Mouse (Mus musculus): ENCODE data around the gene Mid1. TPM values are rescaled to one million over a fixed set of nuclear protein-coding genes. Genes with fewer than 3 reads are reported as not detected.

The Mid1 gene
- polyA plus RNA-seq, 1 experiment from 2014 or later: 12.8 TPM

GRCm38 (mm10) chrX:169863841-169864240, 178.8 kb downstream of the Mid1 start:
- H3K4me1 ChIP-seq (replicated peaks): no peaks in the 10 kb centered on the region
- H3K9ac ChIP-seq (replicated peaks): no peak overlapping the region
- no peak overlapping the region for H3K27ac ChIP-seq
- H3K36me3 ChIP-seq: no peaks in the 10 kb centered on the region
- H3K4me2 ChIP-seq (replicated peaks): no peak overlapping the region
- H3K27me3 ChIP-seq: peaks cover 17% of the 10 kb centered on the region; the same call in 1 of the 2 replicates
- no peaks in the 10 kb centered on the region for H3K9me3 ChIP-seq
- 63% methylated on average over 1 of the region's 1 CpGs for WGBS
- no peak for ATAC-seq
- no peak overlapping the region for H3K4me3 ChIP-seq (replicated peaks)

DNA sequence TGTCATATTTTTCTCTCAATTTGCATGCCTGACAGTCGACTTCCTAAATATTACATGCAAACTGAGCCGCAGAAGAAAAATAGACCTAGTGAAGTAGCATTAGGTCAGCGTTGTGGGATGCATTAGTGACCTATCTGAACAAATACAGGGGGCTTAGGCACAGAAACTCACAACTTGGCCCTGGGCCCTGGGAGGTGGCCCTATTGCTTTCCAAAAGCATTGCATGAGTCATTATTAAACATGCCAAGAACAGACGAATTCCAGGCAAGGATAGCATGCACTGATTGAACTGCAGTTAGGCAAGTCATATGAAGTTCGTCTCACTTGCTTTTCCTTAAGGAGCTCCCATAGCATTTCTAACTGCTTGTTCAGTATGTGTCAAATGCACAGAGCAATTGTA, 183.2 kb downstream of the Mid1 start:
- H3K4me1 ChIP-seq (replicated peaks): no peaks in the 10 kb centered on the region
- 81% methylated on average over 5 of the region's 5 CpGs for WGBS
- no peak overlapping the region for H3K4me2 ChIP-seq (replicated peaks)
- no peak overlapping the region for H3K4me3 ChIP-seq (replicated peaks)
- no peak overlapping the region for H3K9ac ChIP-seq (replicated peaks)
- H3K36me3 ChIP-seq: no peaks in the 10 kb centered on the region
- H3K27ac ChIP-seq: no peak overlapping the region
- H3K9me3 ChIP-seq: no peaks in the 10 kb centered on the region
- no peak for ATAC-seq
- H3K27me3 ChIP-seq: peaks cover 15% of the 10 kb centered on the region; the same call in 1 of the 2 replicates

- Histone ChIP-seq H3K4me2 (replicated peaks) (no peak overlapping the region), H3K27me3 (peaks cover 21% of the 10 kb centered on the region; the same call in 1 of the 2 replicates), H3K9ac (replicated peaks) (no peak overlapping the region), H3K9me3 (no peaks in the 10 kb centered on the region), H3K4me1 (replicated peaks) (no peaks in the 10 kb centered on the region), H3K36me3 (no peaks in the 10 kb centered on the region), H3K4me3 (replicated peaks) (no peak overlapping the region), H3K27ac (no peak overlapping the region)
- ATAC-seq: no peak
- WGBS: 87% methylated on average over 1 of the region's 1 CpGs
Measured at GRCm38 (mm10) chrX:169874475-169874874, 189.5 kb downstream of the Mid1 start.

GRCm38 (mm10) chrX:169879481-169880362, 194.7 kb downstream of the Mid1 start:
- peak overlapping the region; percentile 64 for H3K4me2 ChIP-seq (replicated peaks)
- peaks cover 19% of the 10 kb centered on the region for H3K4me1 ChIP-seq (replicated peaks)
- H3K36me3 ChIP-seq: no peaks in the 10 kb centered on the region
- peaks cover 13% of the 10 kb centered on the region; the same call in 1 of the 2 replicates for H3K27me3 ChIP-seq
- peak; percentile 93 for ATAC-seq
- no peaks in the 10 kb centered on the region for H3K9me3 ChIP-seq
- peak overlapping the region; percentile 60 for H3K4me3 ChIP-seq (replicated peaks)
- H3K9ac ChIP-seq (replicated peaks): peak overlapping the region; percentile 74
- H3K27ac ChIP-seq: peak overlapping the region; percentile 78
- WGBS: 12% methylated on average over 36 of the region's 36 CpGs

- 12% methylated on average over 13 of the region's 13 CpGs for WGBS
- peaks cover 19% of the 10 kb centered on the region for H3K4me1 ChIP-seq (replicated peaks)
- H3K27ac ChIP-seq: peak overlapping the region; percentile 78
- peaks cover 13% of the 10 kb centered on the region; the same call in 1 of the 2 replicates for H3K27me3 ChIP-seq
- peak; percentile 21; the same call in 1 of the 2 replicates for ATAC-seq
- H3K4me2 ChIP-seq (replicated peaks): peak overlapping the region; percentile 64
- H3K36me3 ChIP-seq: no peaks in the 10 kb centered on the region
- no peaks in the 10 kb centered on the region for H3K9me3 ChIP-seq
- H3K4me3 ChIP-seq (replicated peaks): peak overlapping the region; percentile 60
- H3K9ac ChIP-seq (replicated peaks): peak overlapping the region; percentile 74
Measured at GRCm38 (mm10) chrX:169880363-169880711, 195.3 kb downstream of the Mid1 start.

- peaks cover 9% of the 10 kb centered on the region; the same call in 1 of the 2 replicates for H3K27me3 ChIP-seq
- peak overlapping the region; percentile 78 for H3K27ac ChIP-seq
- H3K9ac ChIP-seq (replicated peaks): peak overlapping the region; percentile 74
- H3K4me1 ChIP-seq (replicated peaks): peaks cover 19% of the 10 kb centered on the region
- H3K36me3 ChIP-seq: no peaks in the 10 kb centered on the region
- ATAC-seq: no peak
- H3K9me3 ChIP-seq: no peaks in the 10 kb centered on the region
- peak overlapping the region; percentile 60 for H3K4me3 ChIP-seq (replicated peaks)
- peak overlapping the region; percentile 64 for H3K4me2 ChIP-seq (replicated peaks)
- 14% methylated on average over 10 of the region's 10 CpGs for WGBS
Measured at GRCm38 (mm10) chrX:169880826-169881225, 195.8 kb downstream of the Mid1 start.

GRCm38 (mm10) chrX:169881253-169882219, 196.5 kb downstream of the Mid1 start:
- WGBS: 24% methylated on average over 10 of the region's 10 CpGs
- ATAC-seq: no peak
- no peaks in the 10 kb centered on the region for H3K9me3 ChIP-seq
- H3K27ac ChIP-seq: peak overlapping the region; percentile 78
- peaks cover 6% of the 10 kb centered on the region; the same call in 1 of the 2 replicates for H3K27me3 ChIP-seq
- H3K4me2 ChIP-seq (replicated peaks): peak overlapping the region; percentile 64
- no peaks in the 10 kb centered on the region for H3K36me3 ChIP-seq
- peaks cover 19% of the 10 kb centered on the region for H3K4me1 ChIP-seq (replicated peaks)
- H3K9ac ChIP-seq (replicated peaks): peak overlapping the region; percentile 74
- peak overlapping the region; percentile 60 for H3K4me3 ChIP-seq (replicated peaks)

DNA sequence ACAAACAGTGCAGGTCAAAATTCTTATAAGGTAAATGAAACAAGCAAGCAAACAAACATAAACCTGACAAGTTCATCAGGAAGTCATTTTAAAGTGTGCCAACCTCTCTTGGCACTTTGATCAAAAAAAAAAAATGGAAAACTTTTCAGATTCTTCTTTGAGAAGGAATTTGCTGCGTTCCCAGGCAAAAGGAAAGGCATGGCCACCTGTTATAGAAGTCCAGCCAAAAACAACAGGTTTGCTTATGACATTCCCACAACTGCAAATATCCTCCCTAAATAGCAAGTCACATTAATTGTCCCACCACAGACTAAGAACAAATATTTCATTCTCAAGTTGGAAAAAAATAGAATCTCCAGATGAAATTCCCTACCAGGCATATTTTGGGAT, 197.2 kb downstream of the Mid1 start:
- WGBS: 50% methylated on average over 1 of the region's 1 CpGs
- Histone ChIP-seq H3K36me3 (no peaks in the 10 kb centered on the region), H3K9ac (replicated peaks) (no peak overlapping the region), H3K4me2 (replicated peaks) (peak overlapping the region; percentile 64), H3K27ac (peak overlapping the region; percentile 78; the same call in 1 of the 2 replicates), H3K4me1 (replicated peaks) (peaks cover 19% of the 10 kb centered on the region), H3K4me3 (replicated peaks) (peak overlapping the region; percentile 60), H3K9me3 (no peaks in the 10 kb centered on the region), H3K27me3 (peaks cover 6% of the 10 kb centered on the region; the same call in 1 of the 2 replicates)
- no peak for ATAC-seq

DNA sequence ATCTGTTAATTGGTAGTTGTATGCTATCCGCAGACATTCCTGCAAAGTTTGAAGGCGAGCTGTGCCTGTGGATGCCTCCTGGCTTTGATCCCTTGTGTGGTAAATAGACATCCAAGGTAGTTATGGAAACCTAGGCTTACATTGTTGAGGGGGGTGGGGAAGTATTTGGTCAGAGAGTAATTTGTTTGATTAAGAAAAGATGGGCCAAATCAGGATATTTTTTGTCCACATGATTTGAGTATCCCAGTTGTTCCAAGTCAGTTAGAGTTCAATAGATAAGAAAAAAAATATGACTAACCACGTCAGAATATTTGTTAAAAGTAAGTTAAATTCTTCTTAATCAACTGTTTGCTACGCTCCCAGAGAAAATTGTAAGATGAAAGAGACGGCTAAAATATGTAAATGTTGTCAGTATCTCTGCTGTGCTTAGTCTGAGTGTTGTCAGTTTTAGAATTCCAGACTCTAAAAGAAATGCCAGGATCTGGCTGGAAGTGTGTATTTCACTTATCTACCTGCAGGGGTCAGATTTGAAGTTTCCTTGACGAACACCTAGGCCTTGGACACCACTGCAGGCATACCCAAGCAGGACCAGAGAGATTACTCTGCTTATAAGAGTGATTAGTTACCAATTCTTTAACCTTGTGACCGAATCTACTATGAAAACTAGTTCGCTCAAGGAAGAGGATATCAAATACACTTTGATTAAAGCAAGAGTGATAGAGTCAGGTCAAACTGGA, 198.7 kb downstream of the Mid1 start:
- H3K4me2 ChIP-seq (replicated peaks): peak overlapping the region; percentile 30
- H3K4me1 ChIP-seq (replicated peaks): peaks cover 19% of the 10 kb centered on the region
- no peaks in the 10 kb centered on the region for H3K9me3 ChIP-seq
- no peak overlapping the region for H3K9ac ChIP-seq (replicated peaks)
- H3K27me3 ChIP-seq: peaks cover 6% of the 10 kb centered on the region; the same call in 1 of the 2 replicates
- H3K4me3 ChIP-seq (replicated peaks): 0 out of 2 replicates have a peak overlapping the region, but pooled peaks have one; percentile 8
- 38% methylated on average over 8 of the region's 8 CpGs for WGBS
- H3K27ac ChIP-seq: no peak overlapping the region
- no peaks in the 10 kb centered on the region for H3K36me3 ChIP-seq
- ATAC-seq: no peak

- 63% methylated on average over 4 of the region's 4 CpGs for WGBS
- H3K36me3 ChIP-seq: no peaks in the 10 kb centered on the region
Measured at GRCm38 (mm10) chrX:169890541-169890940, 205.5 kb downstream of the Mid1 start.

GRCm38 (mm10) chrX:169892100-169892499, 207.1 kb downstream of the Mid1 start:
- Histone ChIP-seq H3K4me1 (replicated peaks) (no peaks in the 10 kb centered on the region), H3K27ac (no peak overlapping the region), H3K36me3 (no peaks in the 10 kb centered on the region), H3K4me3 (replicated peaks) (no peak overlapping the region), H3K9ac (replicated peaks) (no peak overlapping the region), H3K4me2 (replicated peaks) (no peak overlapping the region), H3K27me3 (peaks cover 5% of the 10 kb centered on the region; the same call in 1 of the 2 replicates), H3K9me3 (no peaks in the 10 kb centered on the region)
- ATAC-seq: no peak

More at GRCm38 (mm10) chrX:169890541-169890940, 205.5 kb downstream of the Mid1 start:
- ATAC-seq: no peak
- H3K4me2 ChIP-seq (replicated peaks): no peak overlapping the region
- H3K4me1 ChIP-seq (replicated peaks): no peaks in the 10 kb centered on the region
- H3K27me3 ChIP-seq: peaks cover 5% of the 10 kb centered on the region; the same call in 1 of the 2 replicates
- no peak overlapping the region for H3K27ac ChIP-seq
- H3K4me3 ChIP-seq (replicated peaks): no peak overlapping the region
- no peak overlapping the region for H3K9ac ChIP-seq (replicated peaks)
- no peaks in the 10 kb centered on the region for H3K9me3 ChIP-seq
